35 mouse cellular contexts compared by ENCODE assay signal in genomic region chr16:44976081-44976480, GRCm38 (mm10). TPM values are rescaled to one million over a fixed set of nuclear protein-coding genes. Genes with fewer than 3 reads are reported as not detected.
DNase-seq lines count a peak whose midpoint lies in the region; ATAC-seq and TF ChIP-seq lines count a peak whose summit lies in the region.
"Had no signal": no experiment of that assay in that cellular context is flagged by ENCODE, and none has a peak within 500 bp of the region (broad histone marks: within the 10 kb centered on the region; RNA-seq: fewer than 3 reads in every experiment).

No protein-coding gene starts in this region.

- no peaks in the 10 kb centered on the region for H3K36me3 ChIP-seq in lung, embryonic 14.5 days (ENCODE audit: insufficient read depth)
- no peaks in the 10 kb centered on the region for H3K36me3 ChIP-seq in lung, postnatal 0 days (ENCODE audit: insufficient read depth, low read length)
- H3K36me3 ChIP-seq: embryonic facial prominence, embryonic 12.5 days; embryonic facial prominence, embryonic 15.5 days; forebrain, embryonic 12.5 days; forebrain, embryonic 15.5 days; G1E; heart, embryonic 12.5 days; heart, embryonic 15.5 days; hindbrain, embryonic 10.5 days; hindbrain, embryonic 13.5 days had no signal

- CTCF ChIA-PET in Patski (lab: Charles Lee): no interaction called here

- H3K9ac ChIP-seq in lung, embryonic 14.5 days: no peak overlapping the region
- H3K9ac ChIP-seq in lung, postnatal 0 days (replicated peaks; ENCODE audit: low read depth): no peak overlapping the region
- H3K9ac ChIP-seq: embryonic facial prominence, embryonic 12.5 days; embryonic facial prominence, embryonic 15.5 days; forebrain, embryonic 12.5 days; forebrain, embryonic 15.5 days; heart, embryonic 12.5 days; heart, embryonic 15.5 days; hindbrain, embryonic 13.5 days had no signal

- TF ChIP-seq CTCF in lung, embryonic 14.5 days (IDR thresholded peaks at IDR 0.05; ENCODE audit: low read depth): no peak
- no peak for TF ChIP-seq CTCF in lung, postnatal 0 days (IDR thresholded peaks at IDR 0.05)
- no peak for TF ChIP-seq CTCF in Patski (IDR thresholded peaks at IDR 0.05)

- H3K27ac ChIP-seq in lung, embryonic 14.5 days (ENCODE audit: low read depth): no peak overlapping the region
- H3K27ac ChIP-seq in lung, postnatal 0 days (ENCODE audit: low read length): no peak overlapping the region
- H3K27ac ChIP-seq: embryonic facial prominence, embryonic 12.5 days; embryonic facial prominence, embryonic 15.5 days; forebrain, embryonic 12.5 days; forebrain, embryonic 15.5 days; heart, embryonic 15.5 days; hindbrain, embryonic 10.5 days; hindbrain, embryonic 13.5 days had no signal

- H3K27me3 ChIP-seq in lung, embryonic 14.5 days (ENCODE audit: insufficient read depth, low read length): no peaks in the 10 kb centered on the region
- H3K27me3 ChIP-seq in lung, postnatal 0 days (replicated peaks; ENCODE audit: insufficient read depth, low read length): no peaks in the 10 kb centered on the region
- no peaks in the 10 kb centered on the region for H3K27me3 ChIP-seq in Patski
- H3K27me3 ChIP-seq: embryonic facial prominence, embryonic 12.5 days; embryonic facial prominence, embryonic 15.5 days; forebrain, embryonic 12.5 days; forebrain, embryonic 15.5 days; heart, embryonic 12.5 days; heart, embryonic 15.5 days; hindbrain, embryonic 13.5 days had no signal

- TF ChIP-seq EP300 in lung, postnatal 0 days (IDR thresholded peaks at IDR 0.05): no peak

- H3K9me3 ChIP-seq in lung, embryonic 14.5 days (ENCODE audit: low read depth, low read length): no peaks in the 10 kb centered on the region
- H3K9me3 ChIP-seq in lung, postnatal 0 days (ENCODE audit: low read length): no peaks in the 10 kb centered on the region
- H3K9me3 ChIP-seq: embryonic facial prominence, embryonic 12.5 days; forebrain, embryonic 12.5 days; forebrain, embryonic 15.5 days; G1E; heart, embryonic 15.5 days; hindbrain, embryonic 10.5 days; hindbrain, embryonic 13.5 days had no signal

- ATAC-seq in lung, embryonic 14.5 days (ENCODE audit: insufficient read depth): no peak
- ATAC-seq in lung, postnatal 0 days: no peak
- peak; percentile 74 for ATAC-seq in Patski
- ATAC-seq: activated CD4-positive, CD25-positive, alpha-beta regulatory T cell, adult 4 months; forebrain, embryonic 15.5 days; hindbrain, embryonic 16.5 days; inflammation-experienced regulatory T-cells, adult 6 months; intestine, embryonic 16.5 days had no signal

- peak; percentile 12 for DNase-seq in embryo, embryonic 10.5 days (ENCODE audit: low spot score)
- DNase-seq in embryo, embryonic 10 days (ENCODE audit: low spot score): no peak
- DNase-seq in lung, embryonic 14.5 days: peak; percentile 8
- no peak for DNase-seq in lung, postnatal 0 days (ENCODE audit: low spot score)
- DNase-seq in Patski (ENCODE audit: low read depth, low spot score): no peak
- DNase-seq in kidney, adult 8-10 months: no peak
- DNase-seq in layer of hippocampus, postnatal 10 days (ENCODE audit: low spot score in 2 of 2): no peak
- no peak for DNase-seq in cerebellum, postnatal 10 days
- DNase-seq: adrenal gland, adult 8-10 months; adrenal gland, postnatal 25 days; cerebellum, adult 11-12 months; cerebellum, adult 8-10 months; cerebellum, postnatal 14 days; embryo, embryonic 11 days; gastrocnemius, postnatal 25 days; heart, adult 18-20 months; heart, postnatal 10 days; heart, postnatal 36 days had no signal

- H3K4me3 ChIP-seq in lung, embryonic 14.5 days (ENCODE audit: low read depth, low read length): no peak overlapping the region
- H3K4me3 ChIP-seq in lung, postnatal 0 days (ENCODE audit: low read depth, low read length): no peak overlapping the region
- H3K4me3 ChIP-seq: embryonic facial prominence, embryonic 12.5 days; embryonic facial prominence, embryonic 15.5 days; erythroblast, embryonic 14.5 days; forebrain, embryonic 12.5 days; forebrain, embryonic 15.5 days; heart, embryonic 12.5 days; heart, embryonic 15.5 days; hindbrain, embryonic 10.5 days; hindbrain, embryonic 13.5 days had no signal

- H3K4me1 ChIP-seq in lung, embryonic 14.5 days (ENCODE audit: insufficient read depth): no peaks in the 10 kb centered on the region
- no peaks in the 10 kb centered on the region for H3K4me1 ChIP-seq in lung, postnatal 0 days (ENCODE audit: insufficient read depth, low read depth, low read length)
- H3K4me1 ChIP-seq: embryonic facial prominence, embryonic 15.5 days; forebrain, embryonic 12.5 days; forebrain, embryonic 15.5 days; heart, embryonic 12.5 days; heart, embryonic 15.5 days; hindbrain, embryonic 10.5 days; hindbrain, embryonic 13.5 days had no signal

- in situ Hi-C loops in Patski (cut with MboI; ENCODE audit: low pct_unique_long_range_greater_than_20kb): no loop called here

- no peak overlapping the region for H3K4me2 ChIP-seq in lung, embryonic 14.5 days
- no peak overlapping the region for H3K4me2 ChIP-seq in lung, postnatal 0 days (replicated peaks; ENCODE audit: low read depth, low read length)
- H3K4me2 ChIP-seq: embryonic facial prominence, embryonic 12.5 days; embryonic facial prominence, embryonic 15.5 days; forebrain, embryonic 12.5 days; forebrain, embryonic 15.5 days; heart, embryonic 12.5 days; heart, embryonic 15.5 days; hindbrain, embryonic 13.5 days had no signal

- POLR2A ChIA-PET in Patski (lab: Charles Lee): no interaction called here

RNA-seq across cellular contexts. Expression of gene Cd200r3, which starts 32.6 kb away (rescaled TPM):
- 0.26 and 0.72 TPM in 2 replicates for polyA plus RNA-seq in lung, embryonic 14.5 days (2014; fragmentation: Nextera tagmentation; extraction: Ambion mirVana)
- polyA plus RNA-seq in lung, postnatal 0 days (2015; fragmentation: Nextera tagmentation; extraction: Ambion mirVana): 0.87 and 0.92 TPM in 2 replicates
- not detected for polyA plus RNA-seq in Patski (2021)
- not detected for total RNA-seq in layer of hippocampus, postnatal 10 days (2021)
- total RNA-seq: adrenal gland, postnatal 25 days; gastrocnemius, adult 8-10 months; gastrocnemius, postnatal 25 days; heart, adult 18-20 months; heart, postnatal 10 days; heart, postnatal 36 days had no signal
- polyA plus RNA-seq: brain, embryonic 14.5 days; embryonic facial prominence, embryonic 12.5 days; erythroblast, embryonic 14.5 days; forebrain, embryonic 12.5 days; forebrain, embryonic 15.5 days; gonadal fat pad, adult 2 months; hindbrain, embryonic 10.5 days; hindbrain, embryonic 13.5 days had no signal

Comparison
In these comparisons a context has a peak if more than half of its experiments do, and no peak if none do; other contexts are left out.
1. DNase-seq: peak in embryo, embryonic 10.5 days (single experiment) and lung, embryonic 14.5 days (single experiment); none in embryo, embryonic 10 days (single experiment), lung, postnatal 0 days (single experiment), Patski (single experiment), kidney, adult 8-10 months (0 of 2), layer of hippocampus, postnatal 10 days (0 of 2) and cerebellum, postnatal 10 days (0 of 2).